Mouse (Mus musculus): ENCODE measurements around the gene Mrps18a. TPM values are rescaled to one million over a fixed set of nuclear protein-coding genes. Genes with fewer than 3 reads are reported as not detected.

Mrps18a gene
- polyA plus RNA-seq, 1 experiment from 2014 or later = 165 TPM

DNA sequence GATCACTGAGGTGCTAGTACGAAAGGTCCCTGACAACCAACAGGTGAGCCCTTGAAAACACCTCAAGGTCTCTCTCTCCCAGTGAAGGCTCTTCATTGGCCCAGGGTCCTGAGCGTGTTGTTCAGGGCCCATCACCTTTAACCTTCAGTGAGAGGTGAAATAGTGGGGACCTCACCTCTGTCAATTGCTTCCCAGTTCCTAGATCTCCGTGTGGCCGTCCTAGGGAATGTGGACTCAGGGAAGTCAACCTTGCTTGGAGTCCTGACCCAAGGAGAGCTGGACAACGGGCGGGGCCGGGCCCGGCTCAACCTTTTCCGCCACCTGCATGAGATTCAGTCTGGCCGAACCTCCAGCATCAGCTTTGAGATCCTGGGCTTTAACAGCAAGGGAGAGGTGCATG lies 54.0 kb downstream of the Mrps18a start:
- Histone ChIP-seq H3K9me3 (ENCODE audit: control insufficient read depth, low read length) (no peaks in the 10 kb centered on the region), H3K4me1 (ENCODE audit: control insufficient read depth, insufficient read depth, low read length) (peaks cover 1% of the 10 kb centered on the region; the same call in 1 of the 2 replicates), H3K27ac (replicated peaks; ENCODE audit: low read depth, low read length) (no peak overlapping the region), H3K36me3 (ENCODE audit: control insufficient read depth, insufficient read depth, low read length) (peaks cover 40% of the 10 kb centered on the region), H3K4me3 (ENCODE audit: low read depth, low read length) (no peak overlapping the region), H3K9ac (ENCODE audit: low read length) (no peak overlapping the region), H3K27me3 (ENCODE audit: control insufficient read depth, insufficient read depth, low read length) (no peaks in the 10 kb centered on the region), H3K4me2 (ENCODE audit: low read depth, severe bottlenecking) (no peak overlapping the region)
- WGBS = 95% methylated on average over 10 of the region's 10 CpGs
- DNase-seq (ENCODE audit: low spot score) = no peak
- no peak for ATAC-seq (ENCODE audit: insufficient number of reproducible peaks, low FRiP score, low TSS enrichment, low read depth)

DNA sequence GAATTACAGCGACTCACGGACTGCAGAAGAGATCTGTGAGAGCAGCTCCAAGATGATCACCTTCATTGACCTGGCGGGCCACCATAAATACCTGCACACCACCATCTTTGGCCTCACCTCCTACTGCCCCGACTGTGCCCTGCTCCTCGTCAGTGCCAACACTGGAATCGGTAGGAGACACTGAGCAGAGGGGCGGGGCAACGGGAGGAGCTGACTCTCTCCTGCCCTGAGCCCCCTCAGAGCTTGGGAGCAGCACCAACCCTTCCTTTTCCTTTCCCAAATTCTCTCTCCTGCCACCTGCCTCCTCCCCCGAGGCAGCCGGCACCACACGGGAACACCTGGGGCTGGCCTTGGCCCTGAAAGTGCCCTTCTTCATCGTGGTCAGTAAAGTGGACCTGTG lies 54.7 kb downstream of the Mrps18a start:
- H3K9ac ChIP-seq (ENCODE audit: low read length) = no peak overlapping the region
- no peak for ATAC-seq (ENCODE audit: insufficient number of reproducible peaks, low FRiP score, low TSS enrichment, low read depth)
- DNase-seq (ENCODE audit: low spot score) = no peak
- peaks cover 40% of the 10 kb centered on the region for H3K36me3 ChIP-seq (ENCODE audit: control insufficient read depth, insufficient read depth, low read length)
- no peaks in the 10 kb centered on the region for H3K27me3 ChIP-seq (ENCODE audit: control insufficient read depth, insufficient read depth, low read length)
- H3K4me2 ChIP-seq (ENCODE audit: low read depth, severe bottlenecking) = no peak overlapping the region
- H3K4me1 ChIP-seq (ENCODE audit: control insufficient read depth, insufficient read depth, low read length) = no peaks in the 10 kb centered on the region; the same call in 1 of the 2 replicates
- no peaks in the 10 kb centered on the region for H3K9me3 ChIP-seq (ENCODE audit: control insufficient read depth, low read length)
- no peak overlapping the region for H3K4me3 ChIP-seq (ENCODE audit: low read depth, low read length)
- 91% methylated on average over 12 of the region's 12 CpGs for WGBS
- H3K27ac ChIP-seq (replicated peaks; ENCODE audit: low read depth, low read length) = no peak overlapping the region

DNA sequence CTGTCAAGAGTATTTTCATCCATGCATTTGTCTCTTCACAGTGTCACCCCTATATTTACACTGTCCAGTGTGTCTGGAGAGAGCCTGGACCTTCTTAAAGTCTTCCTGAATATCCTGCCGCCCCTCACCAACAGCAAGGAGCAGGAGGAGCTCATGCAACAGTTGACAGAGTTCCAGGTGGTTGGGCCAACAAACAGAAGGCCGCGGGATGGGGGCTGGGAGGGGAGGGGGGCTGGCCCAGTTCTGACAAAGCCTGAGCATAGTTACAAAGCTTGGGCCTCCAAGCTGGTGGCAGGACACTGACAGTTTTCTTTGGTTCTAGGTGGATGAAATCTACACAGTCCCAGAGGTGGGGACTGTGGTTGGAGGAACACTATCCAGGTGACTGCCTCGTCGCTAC lies 55.5 kb downstream of the Mrps18a start:
- H3K9ac ChIP-seq (ENCODE audit: low read length) = no peak overlapping the region
- no peaks in the 10 kb centered on the region; the same call in 1 of the 2 replicates for H3K4me1 ChIP-seq (ENCODE audit: control insufficient read depth, insufficient read depth, low read length)
- ATAC-seq (ENCODE audit: insufficient number of reproducible peaks, low FRiP score, low TSS enrichment, low read depth) = no peak
- no peaks in the 10 kb centered on the region for H3K27me3 ChIP-seq (ENCODE audit: control insufficient read depth, insufficient read depth, low read length)
- no peak overlapping the region for H3K4me2 ChIP-seq (ENCODE audit: low read depth, severe bottlenecking)
- no peaks in the 10 kb centered on the region for H3K9me3 ChIP-seq (ENCODE audit: control insufficient read depth, low read length)
- H3K4me3 ChIP-seq (ENCODE audit: low read depth, low read length) = no peak overlapping the region
- peaks cover 40% of the 10 kb centered on the region for H3K36me3 ChIP-seq (ENCODE audit: control insufficient read depth, insufficient read depth, low read length)
- no peak overlapping the region for H3K27ac ChIP-seq (replicated peaks; ENCODE audit: low read depth, low read length)
- DNase-seq (ENCODE audit: low spot score) = no peak
- WGBS = 91% methylated on average over 5 of the region's 5 CpGs

DNA sequence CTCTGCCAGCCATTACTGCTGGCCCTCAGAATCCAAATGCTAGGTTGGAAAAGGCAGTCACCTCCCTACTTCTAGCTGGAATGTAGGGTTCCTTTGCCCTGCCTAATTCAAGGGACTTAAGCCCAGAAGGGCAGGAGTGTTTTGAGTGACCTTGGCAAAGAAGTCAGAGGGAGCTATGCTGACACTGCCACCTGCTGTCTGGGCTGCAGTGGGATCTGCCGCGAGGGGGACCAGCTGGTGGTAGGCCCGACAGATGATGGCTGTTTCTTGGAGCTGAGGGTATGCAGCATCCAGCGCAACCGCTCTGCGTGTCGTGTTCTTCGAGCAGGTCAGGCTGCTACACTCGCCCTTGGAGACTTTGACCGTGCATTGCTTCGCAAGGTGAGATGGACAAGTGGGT lies 56.2 kb downstream of the Mrps18a start:
- Histone ChIP-seq H3K27ac (replicated peaks; ENCODE audit: low read depth, low read length) (no peak overlapping the region), H3K9ac (ENCODE audit: low read length) (no peak overlapping the region), H3K9me3 (ENCODE audit: control insufficient read depth, low read length) (no peaks in the 10 kb centered on the region), H3K36me3 (ENCODE audit: control insufficient read depth, insufficient read depth, low read length) (peaks cover 40% of the 10 kb centered on the region), H3K4me2 (ENCODE audit: low read depth, severe bottlenecking) (no peak overlapping the region), H3K27me3 (ENCODE audit: control insufficient read depth, insufficient read depth, low read length) (no peaks in the 10 kb centered on the region), H3K4me1 (ENCODE audit: control insufficient read depth, insufficient read depth, low read length) (no peaks in the 10 kb centered on the region; the same call in 1 of the 2 replicates), H3K4me3 (ENCODE audit: low read depth, low read length) (no peak overlapping the region)
- ATAC-seq (ENCODE audit: insufficient number of reproducible peaks, low FRiP score, low TSS enrichment, low read depth) (no peak), DNase-seq (ENCODE audit: low spot score) (no peak)
- 89% methylated on average over 11 of the region's 11 CpGs for WGBS

DNA sequence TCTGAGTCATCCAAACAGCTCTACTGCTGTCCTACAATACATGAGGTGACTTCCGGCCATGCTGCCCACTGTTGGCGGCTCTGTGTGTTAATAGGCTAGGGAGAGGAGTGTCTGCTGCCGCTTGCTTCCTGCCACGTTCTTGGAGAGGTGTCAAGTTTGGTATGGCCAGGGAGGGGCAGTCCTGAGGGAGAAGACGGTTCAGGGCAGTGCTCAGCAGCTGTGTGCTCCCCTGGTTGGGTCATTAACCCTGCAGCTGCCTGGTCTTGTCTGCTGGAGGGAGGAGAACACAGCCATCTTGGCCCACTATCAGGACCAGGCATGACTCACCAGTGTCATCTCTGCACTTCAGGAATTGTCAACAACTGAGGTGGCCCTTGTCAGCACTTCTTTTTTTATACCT lies 57.5 kb downstream of the Mrps18a start:
- no peaks in the 10 kb centered on the region for H3K4me1 ChIP-seq (ENCODE audit: control insufficient read depth, insufficient read depth, low read length)
- ATAC-seq (ENCODE audit: insufficient number of reproducible peaks, low FRiP score, low TSS enrichment, low read depth) = no peak

DNA sequence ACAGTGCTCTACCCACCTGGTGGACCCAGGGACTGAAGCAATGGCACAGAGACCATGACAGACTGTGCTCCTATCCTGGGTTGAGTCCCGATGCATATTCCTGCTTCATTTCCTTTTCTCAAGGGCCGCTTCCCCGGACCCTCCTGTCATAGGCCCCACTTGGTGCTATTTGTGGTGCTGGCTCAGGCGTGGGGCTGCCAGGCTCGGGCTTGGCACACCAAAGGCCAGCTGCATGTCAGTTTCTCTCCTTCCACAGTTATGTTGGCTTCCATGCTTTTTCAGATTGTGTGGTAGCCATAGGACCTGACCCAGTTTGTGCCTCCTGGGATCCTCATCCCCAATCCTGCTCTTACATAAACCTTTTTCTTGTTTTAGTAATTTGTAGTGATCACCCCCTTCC lies 58.0 kb downstream of the Mrps18a start:
- DNase-seq (ENCODE audit: low spot score) (no peak), ATAC-seq (ENCODE audit: insufficient number of reproducible peaks, low FRiP score, low TSS enrichment, low read depth) (no peak)
- H3K9ac ChIP-seq (ENCODE audit: low read length) = no peak overlapping the region
- H3K27ac ChIP-seq (replicated peaks; ENCODE audit: low read depth, low read length) = no peak overlapping the region
- H3K4me3 ChIP-seq (ENCODE audit: low read depth, low read length) = no peak overlapping the region
- peaks cover 40% of the 10 kb centered on the region for H3K36me3 ChIP-seq (ENCODE audit: control insufficient read depth, insufficient read depth, low read length)
- 93% methylated on average over 5 of the region's 5 CpGs for WGBS
- H3K9me3 ChIP-seq (ENCODE audit: control insufficient read depth, low read length) = no peaks in the 10 kb centered on the region
- no peaks in the 10 kb centered on the region for H3K27me3 ChIP-seq (ENCODE audit: control insufficient read depth, insufficient read depth, low read length)
- H3K4me2 ChIP-seq (ENCODE audit: low read depth, severe bottlenecking) = no peak overlapping the region
- H3K4me1 ChIP-seq (ENCODE audit: control insufficient read depth, insufficient read depth, low read length) = no peaks in the 10 kb centered on the region

More for the DNA sequence above, 57.5 kb downstream of the Mrps18a start:
- DNase-seq (ENCODE audit: low spot score) = no peak
- 52% methylated on average over 5 of the region's 5 CpGs for WGBS
- H3K27me3 ChIP-seq (ENCODE audit: control insufficient read depth, insufficient read depth, low read length) = no peaks in the 10 kb centered on the region
- H3K36me3 ChIP-seq (ENCODE audit: control insufficient read depth, insufficient read depth, low read length) = peaks cover 40% of the 10 kb centered on the region
- H3K27ac ChIP-seq (replicated peaks; ENCODE audit: low read depth, low read length) = no peak overlapping the region
- no peak overlapping the region for H3K4me3 ChIP-seq (ENCODE audit: low read depth, low read length)
- H3K4me2 ChIP-seq (ENCODE audit: low read depth, severe bottlenecking) = no peak overlapping the region
- no peaks in the 10 kb centered on the region for H3K9me3 ChIP-seq (ENCODE audit: control insufficient read depth, low read length)
- no peak overlapping the region for H3K9ac ChIP-seq (ENCODE audit: low read length)

DNA sequence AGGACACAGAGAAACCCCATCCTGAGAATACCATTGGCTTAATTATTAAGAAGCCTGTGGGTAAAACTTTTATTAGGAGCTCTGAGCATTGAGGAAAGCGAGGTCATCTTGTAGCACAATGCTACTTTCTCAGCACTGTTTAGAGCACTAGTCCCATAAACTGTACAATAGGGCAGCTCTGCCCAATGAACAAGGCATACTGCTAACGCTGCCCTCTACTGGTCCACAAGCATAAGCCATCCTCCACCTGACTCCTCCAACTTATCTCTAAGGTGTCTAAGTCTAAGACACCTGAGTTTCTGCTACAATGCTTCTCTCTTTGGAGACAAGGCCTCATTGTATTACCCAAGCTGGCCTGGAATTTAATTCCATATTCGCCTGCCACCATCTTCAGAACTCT lies 59.8 kb downstream of the Mrps18a start:
- Histone ChIP-seq H3K4me2 (ENCODE audit: low read depth, severe bottlenecking) (no peak overlapping the region), H3K4me1 (ENCODE audit: control insufficient read depth, insufficient read depth, low read length) (no peaks in the 10 kb centered on the region), H3K9ac (ENCODE audit: low read length) (no peak overlapping the region), H3K27me3 (ENCODE audit: control insufficient read depth, insufficient read depth, low read length) (no peaks in the 10 kb centered on the region), H3K4me3 (ENCODE audit: low read depth, low read length) (no peak overlapping the region), H3K9me3 (ENCODE audit: control insufficient read depth, low read length) (no peaks in the 10 kb centered on the region), H3K36me3 (ENCODE audit: control insufficient read depth, insufficient read depth, low read length) (peaks cover 31% of the 10 kb centered on the region), H3K27ac (replicated peaks; ENCODE audit: low read depth, low read length) (no peak overlapping the region)
- ATAC-seq (ENCODE audit: insufficient number of reproducible peaks, low FRiP score, low TSS enrichment, low read depth) (no peak), DNase-seq (ENCODE audit: low spot score) (no peak)
- WGBS = 73% methylated on average over 3 of the region's 3 CpGs

Other genes starting within 250 kb of the Mrps18a start
- 3.3 and 4.0 TPM in 2 replicates for gene Vegfa, start 78.6 kb upstream of the Mrps18a start, polyA plus RNA-seq (2014; fragmentation: Nextera tagmentation; extraction: Ambion mirVana)
- 12.1 and 13.1 TPM in 2 replicates for gene Rsph9, start 33.2 kb downstream of the Mrps18a start, polyA plus RNA-seq (2014; fragmentation: Nextera tagmentation; extraction: Ambion mirVana)
- gene Mad2l1bp, start 42.6 kb downstream of the Mrps18a start, polyA plus RNA-seq (2014; fragmentation: Nextera tagmentation; extraction: Ambion mirVana) = 34.9 and 39.7 TPM in 2 replicates
- 29.4 and 30.1 TPM in 2 replicates for gene Gtpbp2, start 50.0 kb downstream of the Mrps18a start, polyA plus RNA-seq (2014; fragmentation: Nextera tagmentation; extraction: Ambion mirVana)
- gene Polh, start 91.7 kb downstream of the Mrps18a start, polyA plus RNA-seq (2014; fragmentation: Nextera tagmentation; extraction: Ambion mirVana) = 10.3 and 13.6 TPM in 2 replicates
- 73.0 and 73.8 TPM in 2 replicates for gene Xpo5, start 91.8 kb downstream of the Mrps18a start, polyA plus RNA-seq (2014; fragmentation: Nextera tagmentation; extraction: Ambion mirVana)
- 123 and 124 TPM in 2 replicates for gene Polr1c, start 137.1 kb downstream of the Mrps18a start, polyA plus RNA-seq (2014; fragmentation: Nextera tagmentation; extraction: Ambion mirVana)
- 64.0 and 76.9 TPM in 2 replicates for gene Yipf3, start 137.1 kb downstream of the Mrps18a start, polyA plus RNA-seq (2014; fragmentation: Nextera tagmentation; extraction: Ambion mirVana)
- 0.69 and 0.72 TPM in 2 replicates for gene Lrrc73, start 142.5 kb downstream of the Mrps18a start, polyA plus RNA-seq (2014; fragmentation: Nextera tagmentation; extraction: Ambion mirVana)
- 53.1 and 54.3 TPM in 2 replicates for gene Tjap1, start 172.0 kb downstream of the Mrps18a start, polyA plus RNA-seq (2014; fragmentation: Nextera tagmentation; extraction: Ambion mirVana)
- gene Dlk2, start 186.4 kb downstream of the Mrps18a start, polyA plus RNA-seq (2014; fragmentation: Nextera tagmentation; extraction: Ambion mirVana) = 1.1 and 1.3 TPM in 2 replicates
- 5.0 and 5.8 TPM in 2 replicates for gene Abcc10, start 217.4 kb downstream of the Mrps18a start, polyA plus RNA-seq (2014; fragmentation: Nextera tagmentation; extraction: Ambion mirVana)